8 mouse cellular contexts compared by ENCODE assay signal in genomic region chr11:87086290-87086984, GRCm38 (mm10). TPM values are rescaled to one million over a fixed set of nuclear protein-coding genes. Genes with fewer than 3 reads are reported as not detected.
DNase-seq lines count a peak whose midpoint lies in the region; ATAC-seq lines count a peak whose summit lies in the region.

TSS of gene Smg8 (minus strand) at chr11:87086774.

- peak within 1 kb of the TSS; percentile 70 for H3K27ac ChIP-seq in hindbrain, embryonic 15.5 days (replicated peaks)

- H3K4me3 ChIP-seq in hindbrain, embryonic 15.5 days: peak within 1 kb of the TSS; percentile 88

- peak; percentile 85 for ATAC-seq in hindbrain, embryonic 15.5 days (ENCODE audit: low FRiP score, low read depth)

- peak within 1 kb of the TSS; percentile 82 for H3K9ac ChIP-seq in hindbrain, embryonic 15.5 days

- H3K4me2 ChIP-seq in hindbrain, embryonic 15.5 days: peak within 1 kb of the TSS; percentile 90

- H3K27me3 ChIP-seq in hindbrain, embryonic 15.5 days: no peaks in the 10 kb centered on the region

- peaks cover 34% of the 10 kb centered on the region for H3K4me1 ChIP-seq in hindbrain, embryonic 15.5 days (replicated peaks)

- under 1% methylated on average over 43 of the region's 43 CpGs for WGBS in hindbrain, embryonic 15.5 days

- H3K36me3 ChIP-seq in hindbrain, embryonic 15.5 days: peaks cover 25% of the 10 kb centered on the region

- peak; percentile 92 for DNase-seq in ZHBTc4 (ENCODE audit: low read depth, low spot score)
- DNase-seq in cerebellum, postnatal 4 days (ENCODE audit: low spot score in 2 of 2): peak; percentile 36 to 71
- peak; percentile 88 for DNase-seq in gastrocnemius, adult 18-20 months (ENCODE audit: low spot score)
- peak; percentile 76 to 82 for DNase-seq in left cerebral cortex, adult 18-20 months (ENCODE audit: low spot score in 2 of 2)
- peak; percentile 87 to 88 for DNase-seq in lung, postnatal 4 days
- DNase-seq in retina, postnatal 1 day: peak; percentile 95
- peak; percentile 79 for DNase-seq in thymus, postnatal 4 days

- H3K9me3 ChIP-seq in hindbrain, embryonic 15.5 days: no peaks in the 10 kb centered on the region

RNA-seq across cellular contexts. Expression of gene Smg8, which starts in this region (rescaled TPM):
- total RNA-seq in gastrocnemius, adult 18-20 months (2021): 1 to 10 TPM; 8.0 to 8.6 TPM
- polyA plus RNA-seq in hindbrain, embryonic 15.5 days (2015; fragmentation: Nextera tagmentation; extraction: Ambion mirVana): 20.1 and 22.1 TPM in 2 replicates
- total RNA-seq in left cerebral cortex, adult 18-20 months (2021): 10 to 100 TPM; 16.7 to 18.2 TPM

Comparison
In these comparisons a context has a peak if more than half of its experiments do, and no peak if none do; other contexts are left out.
1. Peak in every context shown above with its lines: DNase-seq, ATAC-seq, H3K4me3 ChIP-seq and H3K27ac ChIP-seq.